Mouse (Mus musculus) MEL (cell line): ENCODE results near the gene Cadm4. TPM values are rescaled to one million over a fixed set of nuclear protein-coding genes. Genes with fewer than 3 reads are reported as not detected.

Experiments
- DNase-seq: peaks from one replicate; pipeline ENCODE4 v3.0.0; 2011; ENCODE audit warnings: low read depth, low spot score
- H3K27ac ChIP-seq: 2 replicates; pipeline ENCODE4 v1.5.1; 2012; ENCODE audit warnings: low read depth, mild to moderate bottlenecking, control low read depth, low read length, moderate library complexity; ENCODE audit not compliant: control insufficient read depth
- H3K27me3 ChIP-seq, 2 experiments: fragments of 150-350 bp in 1 of 2; sonication (generic) in 1 of 2; 2 replicates each; pipeline ENCODE4 v1.6.1; 2012; ENCODE audit warnings: low read length in 2 of 2, mild to moderate bottlenecking in 2 of 2, improper control_type of control experiment in 1 of 2, moderate library complexity in 1 of 2; ENCODE audit not compliant: insufficient read depth in 2 of 2, control insufficient read depth in 1 of 2
- H3K36me3 ChIP-seq, 2 experiments: 2 replicates each; pipeline ENCODE4 v1.6.1; 2012 to 2014; ENCODE audit warnings: low read length in 2 of 2, improper control_type of control experiment in 1 of 2, inconsistent platforms in 1 of 2, mild to moderate bottlenecking in 1 of 2; ENCODE audit not compliant: insufficient read depth in 2 of 2, control insufficient read depth in 1 of 2
- H3K4me1 ChIP-seq, 2 experiments: fragments of 150-350 bp in 1 of 2; sonication (generic) in 1 of 2; 2 replicates each; pipeline ENCODE4 v1.6.1; 2012; ENCODE audit warnings: low read length in 2 of 2, improper control_type of control experiment in 1 of 2, mild to moderate bottlenecking in 1 of 2; ENCODE audit not compliant: insufficient read depth in 2 of 2, control insufficient read depth in 1 of 2
- H3K4me3 ChIP-seq, 2 experiments: fragments of 150-350 bp in 1 of 2; sonication (generic) in 1 of 2; 2 replicates each; pipeline ENCODE4 v1.5.1; 2012; ENCODE audit warnings: low read depth in 2 of 2, low read length in 2 of 2, mild to moderate bottlenecking in 2 of 2, moderate library complexity in 2 of 2, control low read depth in 1 of 2, improper control_type of control experiment in 1 of 2; ENCODE audit not compliant: control insufficient read depth in 1 of 2, insufficient read depth in 1 of 2
- H3K79me2 ChIP-seq: 2 replicates; pipeline ENCODE4 v1.6.1; 2012; ENCODE audit warnings: mild to moderate bottlenecking, low read length, moderate library complexity; ENCODE audit not compliant: control insufficient read depth, poor library complexity, insufficient read depth
- H3K9ac ChIP-seq: 2 replicates; pipeline ENCODE4 v1.6.1; 2012; ENCODE audit warnings: low read depth, mild to moderate bottlenecking, control low read depth, low read length, moderate library complexity; ENCODE audit not compliant: control insufficient read depth, poor library complexity, severe bottlenecking
- H3K9me3 ChIP-seq: fragments of 150-350 bp; sonication (generic); replicated peaks from 2 replicates; pipeline ENCODE4 v1.6.1; 2012; ENCODE audit warnings: mild to moderate bottlenecking, low read length, improper control_type of control experiment, moderate library complexity; ENCODE audit not compliant: insufficient read depth
- BHLHE40 ChIP-seq: IDR thresholded peaks from 2 replicates; pipeline ENCODE4 v1.6.1; 2012; ENCODE audit warnings: low read depth, mild to moderate bottlenecking, inconsistent platforms, low read length, improper control_type of control experiment, borderline replicate concordance
- CHD1 ChIP-seq: IDR thresholded peaks from 2 replicates; pipeline ENCODE4 v1.6.1; 2012; ENCODE audit warnings: low read depth, mild to moderate bottlenecking, inconsistent platforms, low read length, improper control_type of control experiment
- ELF1 ChIP-seq: IDR thresholded peaks from 2 replicates; pipeline ENCODE4 v1.6.1; 2014; ENCODE audit warnings: low read depth, mild to moderate bottlenecking, inconsistent platforms, low read length, improper control_type of control experiment, moderate library complexity
- EP300 ChIP-seq, 2 experiments: IDR thresholded peaks; 2 replicates each; pipeline ENCODE4 v1.6.1; 2011; ENCODE audit warnings: improper control_type of control experiment in 2 of 2, low read length in 2 of 2, low read depth in 1 of 2, mild to moderate bottlenecking in 1 of 2
- KAT2A ChIP-seq: conservative IDR thresholded peaks from 2 replicates; pipeline ENCODE4 v1.6.1; 2012; ENCODE audit warnings: low read depth, low read length, improper control_type of control experiment, inconsistent platforms
- MAZ ChIP-seq: IDR thresholded peaks from 2 replicates; pipeline ENCODE4 v1.6.1; 2012; ENCODE audit warnings: low read depth, mild to moderate bottlenecking, inconsistent platforms, low read length, improper control_type of control experiment
- MXI1 ChIP-seq: IDR thresholded peaks from 2 replicates; pipeline ENCODE4 v1.6.1; 2011; ENCODE audit warnings: mild to moderate bottlenecking, low read depth, low read length, improper control_type of control experiment
- MYB ChIP-seq: IDR thresholded peaks from 2 replicates; pipeline ENCODE4 v1.6.1; 2011; ENCODE audit warnings: mild to moderate bottlenecking, low read depth, low read length, improper control_type of control experiment
- RAD21 ChIP-seq: IDR thresholded peaks from 2 replicates; pipeline ENCODE4 v1.6.1; 2011; ENCODE audit warnings: mild to moderate bottlenecking, low read depth, low read length, improper control_type of control experiment
- RCOR1 ChIP-seq: IDR thresholded peaks from 2 replicates; pipeline ENCODE4 v1.6.1; 2012; ENCODE audit warnings: low read depth, mild to moderate bottlenecking, inconsistent platforms, low read length, improper control_type of control experiment
- SIN3A ChIP-seq: IDR thresholded peaks from 2 replicates; pipeline ENCODE4 v1.6.1; 2012; ENCODE audit warnings: low read length, improper control_type of control experiment, inconsistent platforms
- TCF12 ChIP-seq: IDR thresholded peaks from 2 replicates; pipeline ENCODE4 v1.6.1; 2014; ENCODE audit warnings: low read depth, mild to moderate bottlenecking, inconsistent platforms, low read length, improper control_type of control experiment, moderate library complexity
- USF2 ChIP-seq, 2 experiments: IDR thresholded peaks; 2 replicates each; pipeline ENCODE4 v1.6.1; 2011 to 2012; ENCODE audit warnings: improper control_type of control experiment in 2 of 2, low read length in 2 of 2, borderline replicate concordance in 1 of 2, inconsistent platforms in 1 of 2, low read depth in 1 of 2, mild to moderate bottlenecking in 1 of 2; ENCODE audit not compliant: insufficient read depth in 1 of 2
- polyA plus RNA-seq, 2 experiments: library from polyadenylated mRNA; stranded (reverse) in 1 of 2; unstranded in 1 of 2; fragments of >175 nt in 1 of 2; fragments of >200 nt in 1 of 2; gene quantifications; 2 replicates each; pipeline versions ENCODE4 v1.2.1 to v1.2.4; 2012; ENCODE audit warnings: low replicate concordance in 2 of 2, low read depth in 1 of 2; ENCODE audit not compliant: insufficient read length in 2 of 2, insufficient read depth in 1 of 2, missing spikeins in 1 of 2
- total RNA-seq: library from RNA; depleted of rRNA; stranded (reverse); fragments of 300-350 nt; gene quantifications from 2 replicates; pipeline ENCODE4 v1.2.3, GENCODE M21; 2012; rRNA removed

Gene Cadm4
- total and polyA plus RNA-seq, 3 experiments = 0.12 to 0.38 TPM; not detected in 1

GRCm38 (mm10) chr7:24551985-24552759 lies 70.3 kb downstream of the Cadm4 start:
- H3K27me3 ChIP-seq = no peaks in the 10 kb centered on the region
- no peak for DNase-seq
- TF ChIP-seq BHLHE40 (no peak), SIN3A (no peak), KAT2A (no peak), RAD21 (no peak), MYB (no peak), MXI1 (no peak), USF2 (IDR thresholded peaks at IDR 0.05; ENCODE audit: borderline replicate concordance in 1 of 2, insufficient read depth in 1 of 2, low read depth in 1 of 2, low read length in 2 of 2) (no peak), EP300 (IDR thresholded peaks at IDR 0.05; ENCODE audit: low read depth in 1 of 2, low read length in 2 of 2) (no peak), MAZ (no peak), CHD1 (no peak), ELF1 (no peak), RCOR1 (no peak), TCF12 (no peak)
- TF ChIP-seq, all 39 proteins: peak for 0
- no peaks in the 10 kb centered on the region; a peak in 1 of 4 replicates for H3K36me3 ChIP-seq
- H3K4me3 ChIP-seq = no peak overlapping the region
- no peak overlapping the region for H3K27ac ChIP-seq
- H3K4me1 ChIP-seq = peaks cover 0 to 4% of the 10 kb centered on the region in 2 experiments; a peak in 1 of 4 replicates
- no peaks in the 10 kb centered on the region for H3K9me3 ChIP-seq
- no peak overlapping the region for H3K9ac ChIP-seq
- peaks cover 7% of the 10 kb centered on the region for H3K79me2 ChIP-seq

Other genes starting within 250 kb of the Cadm4 start
- gene Zfp109, start 244.5 kb upstream of the Cadm4 start, total RNA-seq = not detected in 2 replicates
- gene Zfp109, start 244.5 kb upstream of the Cadm4 start, polyA plus RNA-seq = not detected
- gene Zfp108, start 227.2 kb upstream of the Cadm4 start, total RNA-seq = not detected in 2 replicates
- gene Zfp108, start 227.2 kb upstream of the Cadm4 start, polyA plus RNA-seq = not detected
- not detected in 2 replicates for gene Zfp93, start 211.6 kb upstream of the Cadm4 start, total RNA-seq
- gene Zfp93, start 211.6 kb upstream of the Cadm4 start, polyA plus RNA-seq = not detected
- 9.2 and 9.9 TPM in 2 replicates for gene Zfp61, start 180.8 kb upstream of the Cadm4 start, total RNA-seq
- gene Zfp61, start 180.8 kb upstream of the Cadm4 start, polyA plus RNA-seq = 10 to 100 TPM in 1 of 2 experiments, not detected in 1; 15.3 TPM
- gene Zfp94, start 165.4 kb upstream of the Cadm4 start, total RNA-seq = 5.9 and 6.9 TPM in 2 replicates
- 1 to 10 TPM in 1 of 2 experiments, not detected in 1; 5.9 TPM for gene Zfp94, start 165.4 kb upstream of the Cadm4 start, polyA plus RNA-seq
- not detected in 2 replicates for gene Tescl, start 148.1 kb upstream of the Cadm4 start, total RNA-seq
- gene Tescl, start 148.1 kb upstream of the Cadm4 start, polyA plus RNA-seq = not detected
- not detected in 2 replicates for gene Lypd5, start 132.8 kb upstream of the Cadm4 start, total RNA-seq
- gene Lypd5, start 132.8 kb upstream of the Cadm4 start, polyA plus RNA-seq = not detected
- 175 and 256 TPM in 2 replicates for gene Kcnn4, start 111.8 kb upstream of the Cadm4 start, total RNA-seq
- 100 to 1,000 TPM in 1 of 2 experiments, not detected in 1; 188 TPM for gene Kcnn4, start 111.8 kb upstream of the Cadm4 start, polyA plus RNA-seq
- gene Smg9, start 82.4 kb upstream of the Cadm4 start, total RNA-seq = 47.5 and 54.6 TPM in 2 replicates
- 10 to 100 TPM in 1 of 2 experiments, not detected in 1; 95.3 TPM for gene Smg9, start 82.4 kb upstream of the Cadm4 start, polyA plus RNA-seq
- not detected in 2 replicates for gene Irgc1, start 29.7 kb upstream of the Cadm4 start, total RNA-seq
- not detected for gene Irgc1, start 29.7 kb upstream of the Cadm4 start, polyA plus RNA-seq
- gene Plaur, start 19.5 kb upstream of the Cadm4 start, total RNA-seq = 8.0 and 9.7 TPM in 2 replicates
- gene Plaur, start 19.5 kb upstream of the Cadm4 start, polyA plus RNA-seq = 1 to 10 TPM in 1 of 2 experiments, not detected in 1; 8.6 TPM
- 10.3 and 12.4 TPM in 2 replicates for gene Zfp428, start 25.0 kb downstream of the Cadm4 start, total RNA-seq
- gene Zfp428, start 25.0 kb downstream of the Cadm4 start, polyA plus RNA-seq = 10 to 100 TPM in 1 of 2 experiments, not detected in 1; 16.4 TPM
- gene AC161166.1, start 30.4 kb downstream of the Cadm4 start, total RNA-seq = not detected in 2 replicates
- under 1 TPM in 1 of 2 experiments, not detected in 1; 0.13 TPM for gene AC161166.1, start 30.4 kb downstream of the Cadm4 start, polyA plus RNA-seq
- gene Irgq, start 48.7 kb downstream of the Cadm4 start, total RNA-seq = 3.6 and 4.7 TPM in 2 replicates
- 1 to 10 TPM in 1 of 2 experiments, not detected in 1; 5.8 TPM for gene Irgq, start 48.7 kb downstream of the Cadm4 start, polyA plus RNA-seq
- gene Pinlyp, start 64.1 kb downstream of the Cadm4 start, total RNA-seq = not detected in 2 replicates
- not detected for gene Pinlyp, start 64.1 kb downstream of the Cadm4 start, polyA plus RNA-seq
- 84.4 and 97.4 TPM in 2 replicates for gene Xrcc1, start 64.3 kb downstream of the Cadm4 start, total RNA-seq
- 100 to 1,000 TPM; 101 to 574 TPM for gene Xrcc1, start 64.3 kb downstream of the Cadm4 start, polyA plus RNA-seq
- gene Ethe1, start 105.5 kb downstream of the Cadm4 start, total RNA-seq = 17.8 and 21.0 TPM in 2 replicates
- 10 to 100 TPM in 1 of 2 experiments, not detected in 1; 33.3 TPM for gene Ethe1, start 105.5 kb downstream of the Cadm4 start, polyA plus RNA-seq
- gene Zfp575, start 105.6 kb downstream of the Cadm4 start, total RNA-seq = 0.26 and 0.58 TPM in 2 replicates
- gene Zfp575, start 105.6 kb downstream of the Cadm4 start, polyA plus RNA-seq = under 1 TPM in 1 of 2 experiments, not detected in 1; 0.50 TPM
- gene Phldb3, start 128.7 kb downstream of the Cadm4 start, total RNA-seq = 6.0 and 6.4 TPM in 2 replicates
- gene Phldb3, start 128.7 kb downstream of the Cadm4 start, polyA plus RNA-seq = 10 to 100 TPM in 1 of 2 experiments, not detected in 1; 10.8 TPM
- gene Lypd3, start 154.5 kb downstream of the Cadm4 start, total RNA-seq = not detected in 2 replicates
- gene Lypd3, start 154.5 kb downstream of the Cadm4 start, polyA plus RNA-seq = not detected
- 0.15 TPM in 1 of 2 replicates, not detected in the other for gene Tex101, start 194.7 kb downstream of the Cadm4 start, total RNA-seq
- under 1 TPM in 1 of 2 experiments, not detected in 1; 0.08 TPM for gene Tex101, start 194.7 kb downstream of the Cadm4 start, polyA plus RNA-seq
- gene BC049730, start 227.2 kb downstream of the Cadm4 start, total RNA-seq = not detected in 2 replicates
- gene BC049730, start 227.2 kb downstream of the Cadm4 start, polyA plus RNA-seq = not detected
- not detected in 2 replicates for gene Gm4763, start 244.9 kb downstream of the Cadm4 start, total RNA-seq
- not detected for gene Gm4763, start 244.9 kb downstream of the Cadm4 start, polyA plus RNA-seq